Mouse (Mus musculus) natural killer cell, adult 2 months (primary cell): Measurements from ENCODE around the gene Ntn3.

Source experiments
- DNase-seq, 2 experiments: peaks; one replicate each; pipeline ENCODE4 v3.0.0; 2022; ENCODE audit warnings: low spot score in 2 of 2

The Ntn3 gene

DNA sequence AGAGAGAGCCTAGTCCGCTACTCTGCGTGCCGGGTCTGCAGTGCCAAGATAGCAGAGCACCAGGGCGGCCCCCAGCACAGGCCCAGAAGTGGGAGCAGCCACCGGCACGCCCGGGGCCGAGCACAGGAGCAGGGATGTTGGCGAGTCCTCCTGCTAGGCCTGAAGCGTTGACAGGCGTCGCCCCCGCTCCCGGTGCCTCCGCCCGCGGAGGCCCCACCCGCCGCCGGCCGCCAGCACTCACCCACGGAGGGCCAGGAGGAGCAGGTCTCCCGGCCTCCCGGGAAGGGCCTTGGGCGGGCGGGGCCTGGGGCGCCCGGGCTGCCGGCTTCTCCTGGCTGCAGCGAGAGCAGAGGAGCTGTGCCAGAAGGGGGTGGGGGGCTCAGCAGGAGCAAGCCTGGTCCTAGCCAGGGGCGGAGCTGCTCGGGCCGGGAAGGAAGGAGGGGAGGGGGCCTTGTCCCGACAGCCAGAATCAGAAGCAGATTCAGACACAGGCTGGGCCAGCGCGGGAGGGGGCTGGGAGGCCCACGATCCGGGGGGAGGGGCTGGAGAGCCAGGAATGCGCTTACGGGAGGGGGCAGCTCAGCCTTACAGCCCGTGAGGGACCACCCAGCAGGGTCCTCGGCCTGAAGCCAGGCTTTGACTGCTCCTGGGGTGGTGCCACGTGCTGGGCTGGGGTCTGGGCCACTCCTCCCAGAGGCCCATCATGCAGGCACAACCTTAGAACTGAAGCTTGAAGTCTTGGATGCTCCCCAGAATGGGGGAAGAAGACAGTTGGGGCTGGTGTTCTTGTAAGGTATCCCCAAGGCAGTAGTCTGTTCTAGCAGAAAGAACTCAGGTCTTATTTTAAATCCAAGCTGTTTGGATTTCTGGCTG, at the start of gene Ntn3:
Ntn3 (minus strand) TSS at position 489 of the 873 bp plus-strand sequence.
- peak in 1 of 2 experiments; percentile 20 for DNase-seq

DNA sequence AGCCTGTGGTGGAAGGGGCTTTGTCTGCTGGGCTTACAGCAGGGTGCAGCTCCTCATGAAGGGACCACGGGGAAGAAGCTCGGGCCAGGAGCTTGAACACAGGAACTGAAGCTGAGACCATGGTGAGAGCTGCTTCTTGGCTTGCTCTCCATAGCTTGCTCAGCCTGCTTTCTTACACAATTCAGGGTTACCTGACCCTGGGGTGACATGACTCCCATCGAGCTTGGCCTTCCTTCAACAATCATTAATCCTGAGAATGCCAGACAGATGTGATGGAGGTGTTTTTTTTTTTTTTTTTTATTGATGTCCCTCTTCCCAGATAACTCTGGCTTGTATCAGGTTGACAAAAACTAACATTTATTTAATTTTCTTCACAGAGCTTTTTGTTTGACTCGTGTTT, 49.6 kb upstream of the Ntn3 start:
- no peak for DNase-seq

DNA sequence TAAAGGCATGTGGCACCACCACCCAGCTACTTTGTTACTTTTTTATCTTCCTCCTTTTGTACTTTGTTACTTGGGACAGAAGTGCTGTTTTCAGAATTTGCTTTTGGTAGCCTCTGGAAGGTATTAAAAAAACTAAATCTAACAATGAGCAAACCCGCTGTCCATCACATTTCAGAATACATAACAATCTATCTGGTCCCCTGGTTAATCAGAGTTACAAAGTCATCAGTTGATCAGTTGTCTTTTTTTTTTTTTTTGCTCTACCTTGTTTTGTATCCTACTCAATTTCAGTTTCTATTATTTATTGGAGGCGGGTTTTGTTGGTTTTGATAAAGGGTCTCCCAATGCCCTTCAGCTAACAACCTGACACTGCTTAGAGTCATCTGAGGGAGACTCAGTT, 43.0 kb upstream of the Ntn3 start:
- DNase-seq = no peak

DNA sequence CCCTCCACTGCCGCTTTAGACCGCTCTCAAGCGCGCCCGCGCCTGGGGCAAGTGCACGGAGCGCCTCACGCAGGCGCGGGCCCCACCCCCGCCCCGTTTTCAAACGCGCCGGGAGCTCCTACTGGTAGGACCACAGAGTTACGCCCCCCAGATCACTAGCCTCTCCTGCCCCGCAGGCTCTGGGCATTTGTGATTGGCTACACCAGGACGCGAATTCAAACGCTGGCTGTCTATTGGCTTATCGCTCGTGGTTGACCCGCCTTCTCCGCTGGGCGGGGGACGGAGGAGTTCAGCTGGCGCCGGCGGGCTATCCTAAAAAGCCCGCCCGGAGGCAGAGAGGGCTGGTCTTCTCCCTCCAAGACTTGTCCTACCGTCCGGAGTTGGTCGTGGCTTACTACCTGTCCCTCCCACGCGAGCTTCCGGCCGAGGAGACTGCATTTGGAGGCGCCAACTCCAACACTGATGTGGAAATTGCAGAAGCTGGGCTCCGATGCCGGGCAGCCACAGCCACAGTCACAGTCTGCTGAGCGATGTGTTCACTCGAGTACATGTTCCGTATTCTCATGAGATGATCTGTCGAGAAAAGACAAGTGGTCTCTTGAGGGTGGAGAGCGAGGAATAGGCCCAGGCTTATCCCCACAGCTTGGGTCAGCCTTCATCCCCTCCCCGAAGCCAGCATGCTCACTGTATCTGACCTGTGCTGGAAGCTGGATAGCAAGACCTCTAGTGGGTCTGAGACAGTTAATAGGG, 42.2 kb upstream of the Ntn3 start, which contains the start of gene Ccnf:
Ccnf (minus strand) TSS at position 165 of the 750 bp plus-strand sequence.
- peak; percentile 94 to 95 for DNase-seq

DNA sequence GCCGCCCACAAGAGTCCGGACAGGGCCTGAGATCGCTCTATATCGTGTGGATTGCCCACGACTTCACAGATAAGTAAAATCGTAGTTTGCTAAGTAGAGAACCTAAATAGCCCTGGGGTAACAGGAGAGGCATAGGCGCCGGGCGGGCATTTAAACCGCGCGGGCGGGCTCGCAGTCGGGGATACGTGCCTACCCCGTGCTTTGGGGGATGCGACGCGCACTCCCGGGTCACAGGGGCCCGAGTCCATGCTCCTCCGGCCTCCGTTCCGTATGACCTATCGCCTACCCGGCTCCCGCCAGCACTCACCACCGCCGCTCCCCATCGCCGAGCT, 41.6 kb upstream of the Ntn3 start:
- DNase-seq = peak in 1 of 2 experiments; percentile 23

DNA sequence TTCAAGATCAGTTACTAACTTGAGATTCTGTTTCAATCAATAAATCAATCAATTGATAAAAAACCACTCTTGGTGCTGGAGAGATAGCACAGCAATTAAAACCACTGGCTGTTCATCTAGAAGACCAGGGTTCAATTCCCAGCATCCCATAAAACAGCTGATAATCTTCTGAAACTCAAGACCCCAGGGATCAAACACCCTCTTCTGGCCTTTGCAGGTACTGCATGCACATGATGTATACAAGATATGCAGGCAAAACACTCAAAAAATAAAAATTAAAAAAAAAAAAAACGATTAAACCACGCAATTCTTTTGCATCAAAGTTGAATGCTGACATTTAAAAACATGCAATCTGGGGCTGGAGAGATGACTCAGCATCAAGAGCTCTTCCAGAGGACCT, 39.3 kb upstream of the Ntn3 start:
- DNase-seq = peak in 1 of 2 experiments; percentile 18

DNA sequence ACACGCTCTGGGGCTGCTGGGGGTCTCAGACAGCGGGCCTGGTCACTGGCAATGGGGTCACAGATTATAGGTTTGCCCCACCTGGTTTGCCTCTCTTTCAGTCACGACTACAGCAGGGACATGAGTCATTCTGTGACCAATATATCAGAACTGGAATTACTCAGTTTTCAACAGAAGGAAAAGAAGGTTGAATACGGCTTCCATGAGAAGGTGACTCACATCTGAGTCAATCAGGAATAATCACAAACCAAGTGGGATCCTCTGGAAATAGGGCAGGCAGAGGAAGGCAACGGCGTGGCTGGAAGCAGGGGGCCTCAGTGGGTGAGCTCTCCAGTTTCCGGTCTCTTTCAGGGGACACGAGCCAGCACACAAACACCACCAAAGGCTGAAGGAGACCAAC, 34.7 kb upstream of the Ntn3 start:
- no peak for DNase-seq

DNA sequence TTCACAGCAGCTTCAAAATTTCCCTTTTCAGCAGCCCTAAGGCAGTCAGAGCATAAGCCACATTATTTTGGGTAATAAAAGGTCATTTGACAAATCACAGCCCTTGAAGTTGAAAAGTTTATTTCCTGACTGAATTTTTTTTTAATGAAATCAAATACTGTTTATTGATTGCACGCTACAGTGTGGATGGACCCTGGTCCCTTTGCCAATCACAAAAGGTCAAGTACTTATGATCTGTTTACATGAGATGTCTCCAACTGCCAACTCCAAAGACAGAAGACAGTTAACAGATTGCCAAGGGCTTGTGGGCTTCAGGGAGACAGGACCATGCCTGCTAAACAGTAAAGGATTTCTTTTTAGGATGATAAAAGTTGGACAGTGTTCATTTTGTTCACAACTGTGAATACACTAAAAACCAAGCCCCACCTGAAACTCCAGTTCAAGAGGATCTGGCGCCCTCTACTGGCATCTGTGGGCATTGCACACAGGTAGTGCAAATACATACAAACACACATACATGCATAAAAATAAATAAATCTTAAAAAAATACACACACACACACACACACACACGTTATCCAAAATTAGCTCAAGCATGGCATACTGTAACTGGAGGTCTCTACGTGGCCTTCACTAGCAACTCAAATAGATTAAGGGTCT, 34.1 kb upstream of the Ntn3 start:
- peak; percentile 49 to 66 for DNase-seq

DNA sequence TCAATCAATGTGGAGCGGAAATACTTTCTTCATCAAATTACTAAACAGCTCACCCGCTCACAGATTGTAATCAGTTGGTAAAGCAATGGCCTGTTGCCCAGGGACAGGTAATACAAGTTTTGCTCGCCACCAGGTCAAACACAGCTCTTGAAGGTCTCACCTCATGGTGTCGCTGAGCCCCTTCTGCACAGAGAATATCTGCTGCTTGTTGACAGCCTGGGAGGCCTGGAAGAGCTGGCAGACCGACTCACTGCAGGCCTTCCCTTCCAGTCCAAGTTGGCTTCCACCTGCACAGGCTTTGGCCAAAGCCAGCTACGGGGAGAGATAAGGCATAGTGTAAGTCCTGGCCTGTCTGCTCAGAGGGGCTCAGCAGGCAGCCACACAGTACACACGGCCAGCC, 27.6 kb upstream of the Ntn3 start:
- no peak for DNase-seq

DNA sequence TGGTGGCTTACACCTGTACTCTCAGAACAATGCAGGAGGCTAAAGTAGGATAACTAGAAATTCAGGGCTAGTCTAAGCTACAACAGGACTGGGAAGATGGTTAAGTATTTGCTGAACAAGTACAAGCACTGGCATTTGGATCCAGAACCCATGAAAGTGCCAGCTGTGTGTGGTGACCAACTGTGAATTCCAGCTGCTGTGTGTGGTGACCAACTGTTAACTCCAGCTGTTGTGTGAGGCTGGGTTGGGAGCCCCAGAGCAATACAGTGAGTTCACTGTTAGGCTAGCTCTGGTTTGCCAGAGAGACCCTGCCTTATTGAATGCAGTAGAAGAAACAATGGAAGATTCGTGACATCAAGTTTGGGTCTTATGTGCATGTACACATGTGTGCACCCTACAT, 27.1 kb upstream of the Ntn3 start:
- no peak for DNase-seq

DNA sequence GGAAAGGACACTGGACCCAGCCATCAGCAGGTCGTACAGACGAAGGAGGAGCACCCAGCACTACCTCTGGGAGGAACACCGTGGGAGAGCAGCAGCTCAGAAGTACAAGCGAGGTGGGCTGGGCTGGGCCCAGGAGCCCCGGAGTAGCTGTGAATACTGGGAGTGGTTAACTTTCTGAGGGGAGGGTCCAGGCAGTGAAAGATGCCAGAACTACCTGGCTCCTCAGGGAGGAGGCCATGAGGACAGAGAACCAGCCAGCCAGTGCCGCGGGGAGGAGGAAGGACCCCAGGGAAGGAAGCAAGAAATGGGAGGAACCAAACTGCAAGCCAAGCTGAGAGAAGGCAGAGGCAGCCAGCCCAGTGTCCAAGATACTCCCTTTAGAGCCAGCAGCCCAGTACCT, 18.6 kb upstream of the Ntn3 start:
- DNase-seq = no peak

DNA sequence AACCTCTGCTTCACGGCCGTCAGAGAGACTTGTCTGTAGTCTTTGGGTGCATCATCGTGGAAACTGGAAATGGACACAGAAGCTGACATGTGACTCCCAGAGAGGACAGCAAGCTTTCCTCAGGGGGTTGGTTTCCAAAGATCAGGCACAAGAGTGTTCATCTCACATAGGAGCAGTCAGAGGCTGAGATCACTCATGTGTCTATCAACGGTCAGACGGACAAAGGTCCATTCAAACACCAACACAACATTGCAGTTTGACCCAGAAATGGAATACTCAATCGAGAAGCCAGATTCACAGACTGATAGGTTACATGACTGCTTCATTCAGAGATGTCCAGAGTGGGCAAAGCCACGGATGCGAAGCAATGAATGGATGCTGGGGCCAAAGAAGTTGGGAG, 17.4 kb upstream of the Ntn3 start:
- no peak for DNase-seq

DNA sequence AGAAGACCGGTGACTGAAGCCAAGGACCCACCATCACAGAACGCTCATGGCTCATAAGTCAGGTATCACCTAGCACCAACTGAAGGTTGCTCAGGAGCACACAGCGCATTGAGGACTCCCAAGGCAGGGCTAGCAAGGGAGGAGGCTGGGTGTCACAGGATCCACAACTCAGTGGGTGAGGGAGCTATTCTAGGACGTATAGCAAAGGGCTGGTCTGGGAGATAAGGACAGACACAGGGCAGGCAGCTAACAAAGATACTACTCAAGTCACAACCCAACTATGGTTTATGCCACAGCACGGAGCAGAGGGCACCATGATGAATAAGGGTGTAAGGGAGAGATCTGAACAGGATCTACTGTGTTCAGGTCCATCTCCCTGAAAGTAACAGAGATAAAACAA, 16.5 kb upstream of the Ntn3 start:
- DNase-seq = no peak

DNA sequence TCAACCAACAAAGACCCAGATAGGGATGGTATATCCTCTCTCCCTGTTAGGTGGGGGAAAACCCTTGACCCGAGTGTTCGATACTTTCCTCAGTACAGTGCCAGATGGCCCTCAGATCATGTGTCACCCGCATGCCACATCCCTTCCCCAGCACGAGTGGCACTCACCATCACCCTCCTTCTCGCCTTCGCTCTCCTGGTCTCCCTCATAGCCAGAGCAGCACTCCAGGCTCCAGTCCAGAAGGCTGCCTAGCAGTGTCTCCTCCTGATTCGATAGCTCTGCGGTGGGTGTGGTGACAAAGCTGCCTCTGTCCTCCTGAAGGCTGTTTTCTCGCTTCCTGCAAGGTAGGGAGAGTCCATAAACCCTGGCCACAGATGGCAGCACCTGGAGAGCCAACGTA, 15.4 kb upstream of the Ntn3 start:
- DNase-seq = no peak

DNA sequence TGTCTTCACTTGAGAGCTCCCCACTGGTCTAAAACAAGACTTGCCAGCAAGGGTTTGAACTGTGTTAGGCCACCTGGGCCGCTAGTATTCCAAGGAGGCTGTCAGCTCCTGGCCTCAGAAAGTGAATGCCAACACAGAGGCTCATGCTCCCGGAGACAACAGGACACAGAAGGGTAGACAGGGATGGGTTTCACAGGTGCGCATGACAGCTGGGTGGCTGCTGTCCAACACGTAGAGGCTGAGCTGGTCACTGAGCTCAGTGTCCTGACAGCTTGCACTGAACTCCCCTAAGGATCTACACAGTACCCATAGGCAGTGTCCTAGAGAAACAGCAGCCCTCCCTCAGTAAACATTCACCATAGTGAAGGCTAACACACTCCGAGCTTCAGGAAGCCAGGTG, 14.2 kb upstream of the Ntn3 start:
- DNase-seq = no peak

DNA sequence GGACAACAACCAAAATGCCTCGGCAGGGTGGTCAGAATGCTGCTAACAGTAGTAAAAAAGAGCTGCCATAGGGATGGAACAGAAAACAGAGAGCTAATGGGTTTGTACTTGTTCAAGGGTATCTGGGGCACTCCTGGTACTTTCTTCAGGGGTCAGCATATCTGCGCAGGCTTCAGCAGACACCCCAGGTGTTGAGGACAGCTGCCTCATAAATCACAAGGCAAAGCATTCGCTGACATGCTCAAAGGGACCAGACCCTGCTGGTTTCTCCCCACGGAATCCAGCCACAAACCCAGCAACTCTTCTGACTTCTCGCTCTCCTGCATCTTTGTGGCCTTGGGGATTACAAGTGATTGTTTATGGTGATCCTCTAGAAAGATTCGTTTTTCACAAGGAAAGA, 13.3 kb upstream of the Ntn3 start:
- DNase-seq = no peak

DNA sequence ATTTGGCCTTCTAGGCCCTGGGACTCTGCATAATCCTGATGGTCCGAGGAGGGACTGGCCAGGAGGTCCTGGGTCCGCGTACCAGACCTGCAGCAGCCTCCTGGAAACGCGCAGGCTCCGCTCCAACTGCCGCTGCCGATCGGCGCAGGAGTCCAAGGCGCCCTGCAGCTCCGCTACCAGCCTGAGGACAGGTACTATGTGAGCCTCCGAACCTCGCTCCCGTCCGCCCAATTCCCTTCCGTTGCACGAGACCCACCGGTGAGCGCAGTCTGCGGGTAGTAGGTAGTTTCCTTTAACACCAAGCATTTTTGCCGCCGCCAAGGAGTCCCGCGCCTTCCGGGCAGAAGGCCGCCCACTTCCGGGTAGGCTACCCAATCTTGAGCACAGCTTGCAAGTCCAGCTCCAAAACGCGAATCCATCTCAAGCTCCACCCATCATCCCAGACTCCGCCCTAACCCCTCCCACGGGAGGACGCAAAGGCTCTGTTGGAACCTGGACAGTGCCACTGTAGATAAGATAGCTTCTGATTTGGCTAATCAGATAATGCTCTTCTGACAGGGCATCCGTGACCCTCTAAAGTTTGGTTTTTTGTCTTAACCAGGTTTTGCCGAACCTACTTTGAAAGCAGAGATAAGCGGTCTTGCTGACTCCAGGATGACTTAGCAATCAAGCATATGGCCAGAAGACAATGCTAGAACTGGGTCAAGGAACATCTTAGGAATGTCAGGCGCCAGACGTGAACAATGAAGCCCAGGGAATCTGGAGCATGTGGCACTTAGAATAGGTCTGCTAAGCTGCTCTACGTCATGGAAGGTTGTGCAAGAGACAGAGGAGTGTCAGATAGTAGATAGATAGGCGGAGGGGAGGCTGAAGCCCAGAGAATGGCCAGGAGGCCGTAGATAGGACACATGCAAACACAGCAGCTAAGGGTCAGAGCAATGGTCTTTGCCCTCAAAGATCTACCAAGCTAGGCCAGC, 11.4 kb upstream of the Ntn3 start, which contains the start of gene Tedc2:
Tedc2 (minus strand) TSS at position 417 of the 977 bp plus-strand sequence.
- DNase-seq = peak; percentile 86 to 87

DNA sequence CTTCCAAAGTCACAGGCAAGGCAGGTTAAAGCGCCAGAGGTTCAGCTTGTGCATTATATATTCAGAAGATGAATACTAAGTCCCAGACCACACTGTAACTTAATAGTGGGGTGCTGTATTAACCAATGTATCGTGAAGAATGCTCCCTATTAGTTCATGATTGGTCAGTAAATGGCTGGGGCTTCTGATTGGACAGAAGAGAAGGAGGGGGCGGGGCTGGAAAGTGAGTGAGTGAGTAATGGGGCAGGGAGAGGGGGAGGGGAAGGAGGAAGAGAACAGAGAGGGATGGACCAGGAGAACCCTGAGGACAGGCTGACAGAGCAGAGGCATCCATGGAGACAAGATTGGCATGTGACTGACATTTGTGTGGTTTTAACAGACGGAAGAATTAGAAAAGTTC, 7.5 kb upstream of the Ntn3 start:
- DNase-seq = no peak

DNA sequence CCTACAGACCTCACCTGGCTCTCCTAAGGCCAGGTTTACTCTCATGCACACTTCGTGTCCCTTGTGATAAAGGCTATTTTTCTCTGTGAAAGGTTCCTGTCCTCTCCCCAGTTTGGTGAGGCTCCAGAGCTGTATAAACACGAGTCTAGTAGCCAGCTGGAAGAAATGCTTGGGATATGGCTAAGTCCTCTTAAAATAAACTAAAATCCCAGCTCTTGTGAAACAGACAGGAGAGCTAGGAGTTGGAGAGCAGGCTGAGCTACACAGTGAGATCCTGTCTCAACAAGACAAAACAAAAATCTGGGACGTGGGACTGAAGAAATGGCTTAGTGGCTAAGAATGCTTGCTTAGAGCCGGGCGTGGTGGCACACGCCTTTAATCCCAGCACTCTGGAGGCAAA, 3.9 kb upstream of the Ntn3 start:
- DNase-seq = no peak

DNA sequence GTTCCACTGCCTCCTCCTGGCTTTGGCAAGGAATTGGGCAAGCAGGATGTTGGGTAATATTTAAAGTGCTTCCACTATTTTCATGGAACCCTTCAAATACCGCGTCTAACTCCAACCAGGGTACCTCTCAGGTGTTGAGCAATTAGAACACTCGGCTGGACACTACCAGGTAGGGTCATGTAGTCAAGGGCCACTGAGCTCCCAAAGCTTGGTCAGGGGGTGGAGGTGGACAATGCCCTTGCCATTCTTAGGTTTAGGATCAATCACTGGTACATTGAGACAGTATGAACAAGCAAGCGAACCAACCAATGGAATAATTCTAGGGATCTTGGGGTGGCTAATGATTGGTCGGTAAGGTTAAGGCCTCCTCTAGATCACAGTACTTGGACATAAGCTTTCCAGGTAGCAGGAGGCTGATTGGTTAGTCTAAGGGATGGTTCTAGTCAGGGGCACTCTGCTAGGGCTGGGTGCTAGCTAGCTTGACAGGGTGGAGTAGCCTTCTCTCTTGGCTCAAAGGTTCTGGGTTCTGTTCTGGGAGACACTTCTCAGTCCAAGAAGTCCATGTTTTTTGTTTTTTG, 3.2 kb upstream of the Ntn3 start:
- no peak for DNase-seq
